Mouse (Mus musculus): ENCODE measurements around the gene Rcor3.

DNA sequence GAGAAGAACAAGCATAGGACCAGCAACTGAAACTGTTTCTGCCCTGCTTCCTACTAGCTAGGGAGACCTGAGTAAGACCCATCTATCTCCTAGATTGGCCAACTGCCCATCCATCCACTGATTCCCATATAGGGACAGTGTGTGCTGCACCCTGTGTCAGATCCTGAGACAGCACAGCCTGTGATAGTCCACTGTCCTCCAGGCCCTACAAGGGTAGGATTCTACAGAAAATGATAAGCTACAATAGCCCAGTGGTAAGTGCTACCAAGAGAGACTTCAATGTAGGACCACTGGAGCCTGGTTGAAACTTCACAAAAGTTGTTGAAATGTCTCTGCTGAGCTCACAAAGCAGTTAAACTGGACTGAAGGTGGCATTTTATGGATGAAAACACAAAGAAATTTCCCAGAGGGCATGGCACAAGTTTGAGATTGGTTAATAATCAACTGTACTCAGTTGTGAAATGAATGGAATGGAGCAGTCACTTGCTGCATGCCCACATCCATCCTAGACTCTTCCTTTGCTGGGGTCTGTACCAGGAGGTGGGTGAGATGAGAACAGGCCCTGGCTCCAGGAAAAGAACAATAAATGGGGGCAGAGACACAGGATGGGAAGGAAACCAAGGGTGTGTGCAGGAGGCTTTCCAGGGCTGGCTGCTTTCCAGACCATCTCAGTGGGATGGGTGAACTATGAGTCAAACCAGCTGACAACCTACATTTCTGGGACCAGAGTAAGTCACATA lies 60.9 kb downstream of the Rcor3 start:
- TF ChIP-seq CTCF (IDR thresholded peaks at IDR 0.05; ENCODE audit: borderline replicate concordance, insufficient read depth, low read depth, low read length) (no peak), POLR2A (IDR thresholded peaks at IDR 0.05; ENCODE audit: borderline replicate concordance, insufficient read depth, low read length) (no peak)
